Mouse (Mus musculus) heart, adult 2 months (tissue): ENCODE measurements at regions not wholly inside any gene's neighbourhood (a gene's known extent, or its start where the extent isn't known, plus 50 kb on each side); places are given as distances from the start of the nearest gene placed in this dataset.

Experiments
- CTCF ChIP-seq: fragments of 200-600 bp; IDR thresholded peaks from 2 replicates; pipeline ENCODE4 v1.8.1; 2022; ENCODE audit warnings: antibody characterized with exemption, mild to moderate bottlenecking, moderate library complexity
- EP300 ChIP-seq: fragments of 200-500 bp; IDR thresholded peaks from 2 replicates; pipeline ENCODE4 v1.6.1; 2011; ENCODE audit warnings: low read depth, low read length, control low read depth; ENCODE audit not compliant: insufficient read depth
- POLR2A ChIP-seq: fragments of 200-500 bp; IDR thresholded peaks from 2 replicates; pipeline ENCODE4 v1.6.1; 2011; ENCODE audit warnings: mild to moderate bottlenecking, low read depth, low read length, control low read depth; ENCODE audit not compliant: insufficient read depth

DNA sequence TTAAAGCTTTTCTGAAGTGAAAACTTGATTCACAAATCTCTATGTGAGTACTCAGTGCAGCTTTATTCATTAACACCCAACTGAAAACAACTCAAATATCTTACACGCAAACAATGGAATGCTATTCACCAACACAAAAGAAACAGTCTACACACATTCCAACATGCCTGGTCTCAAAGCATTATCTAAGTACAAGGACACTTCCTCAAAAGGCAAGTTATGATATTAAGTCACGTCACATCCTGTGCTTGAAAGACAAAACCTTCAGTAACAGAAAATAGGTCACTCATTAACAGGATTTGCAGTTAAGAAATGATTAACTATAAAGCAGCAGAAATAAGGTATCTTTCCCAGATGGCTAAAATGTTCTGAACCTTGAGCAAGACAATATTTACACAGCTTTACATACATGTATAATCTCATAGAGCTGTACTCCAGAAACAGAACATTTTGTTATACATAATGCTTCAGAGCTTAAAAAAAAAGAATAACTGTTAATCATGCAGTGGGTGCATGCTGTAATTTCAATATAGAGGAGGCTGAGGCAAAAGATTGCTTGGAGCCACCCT, 279.3 kb downstream of the Isl1 start:
- no peak for TF ChIP-seq CTCF
- TF ChIP-seq POLR2A: no peak
- no peak for TF ChIP-seq EP300
